Mouse (Mus musculus): Measurements from ENCODE around the gene Lypd5.

- TF ChIP-seq POLR2A (IDR thresholded peaks at IDR 0.05; ENCODE audit: extremely low read depth, insufficient read depth, low read length) (no peak), CTCF (IDR thresholded peaks at IDR 0.05; ENCODE audit: low read depth, low read length) (no peak)
These were observed 16.4 kb downstream of the Lypd5 start for GRCm38 (mm10) chr7:24365258-24366014.
